In genomic region chr10:20668577-20668976, GRCm38 (mm10) we compare ENCODE assay signal across 17 mouse cellular contexts.
"Had no signal": no experiment of that assay in that cellular context is flagged by ENCODE, and none has a peak within 500 bp of the region (broad histone marks: within the 10 kb centered on the region; RNA-seq: fewer than 3 reads in every experiment).

No protein-coding gene starts in this region.

- ATAC-seq: liver, postnatal 0 days had no signal

- H3K4me3 ChIP-seq: layer of hippocampus, adult 2 months; limb, embryonic 12.5 days; liver, embryonic 13.5 days; lung, embryonic 15.5 days; midbrain, embryonic 12.5 days; neural tube, embryonic 13.5 days had no signal

- DNase-seq: kidney, adult 11 months; kidney, adult 9 months; kidney, postnatal 36 days; liver; liver, embryonic 13.5 days; liver, postnatal 0 days; lung, postnatal 36 days; right cerebral cortex, adult 18-20 months; right cerebral cortex, postnatal 25 days; thymus, postnatal 4 days had no signal

- H3K9ac ChIP-seq: limb, embryonic 12.5 days; liver, embryonic 13.5 days; liver, postnatal 0 days; lung, embryonic 15.5 days; midbrain, embryonic 12.5 days; neural tube, embryonic 13.5 days had no signal

- H3K36me3 ChIP-seq: limb, embryonic 12.5 days; liver, embryonic 13.5 days; lung, embryonic 15.5 days; midbrain, embryonic 12.5 days; neural tube, embryonic 13.5 days had no signal

- H3K4me2 ChIP-seq: limb, embryonic 12.5 days; liver, embryonic 13.5 days; lung, embryonic 15.5 days; midbrain, embryonic 12.5 days; neural tube, embryonic 13.5 days had no signal

- H3K9me3 ChIP-seq: limb, embryonic 12.5 days; liver, embryonic 13.5 days; lung, embryonic 15.5 days; neural tube, embryonic 13.5 days had no signal

- H3K27ac ChIP-seq: kidney, postnatal 0 days; layer of hippocampus, adult 2 months; limb, embryonic 12.5 days; liver, embryonic 13.5 days; midbrain, embryonic 12.5 days; stomach, postnatal 0 days had no signal

- H3K4me1 ChIP-seq: limb, embryonic 12.5 days; liver, embryonic 13.5 days; neural tube, embryonic 13.5 days had no signal

- H3K27me3 ChIP-seq: limb, embryonic 12.5 days; liver, embryonic 13.5 days; lung, embryonic 15.5 days; midbrain, embryonic 12.5 days; neural tube, embryonic 13.5 days had no signal
